Mouse (Mus musculus): ENCODE data around the gene Auts2. TPM values are rescaled to one million over a fixed set of nuclear protein-coding genes. Genes with fewer than 3 reads are reported as not detected.

Auts2 gene
- total RNA-seq, 1 experiment from 2014 or later, result 1.9 TPM

DNA sequence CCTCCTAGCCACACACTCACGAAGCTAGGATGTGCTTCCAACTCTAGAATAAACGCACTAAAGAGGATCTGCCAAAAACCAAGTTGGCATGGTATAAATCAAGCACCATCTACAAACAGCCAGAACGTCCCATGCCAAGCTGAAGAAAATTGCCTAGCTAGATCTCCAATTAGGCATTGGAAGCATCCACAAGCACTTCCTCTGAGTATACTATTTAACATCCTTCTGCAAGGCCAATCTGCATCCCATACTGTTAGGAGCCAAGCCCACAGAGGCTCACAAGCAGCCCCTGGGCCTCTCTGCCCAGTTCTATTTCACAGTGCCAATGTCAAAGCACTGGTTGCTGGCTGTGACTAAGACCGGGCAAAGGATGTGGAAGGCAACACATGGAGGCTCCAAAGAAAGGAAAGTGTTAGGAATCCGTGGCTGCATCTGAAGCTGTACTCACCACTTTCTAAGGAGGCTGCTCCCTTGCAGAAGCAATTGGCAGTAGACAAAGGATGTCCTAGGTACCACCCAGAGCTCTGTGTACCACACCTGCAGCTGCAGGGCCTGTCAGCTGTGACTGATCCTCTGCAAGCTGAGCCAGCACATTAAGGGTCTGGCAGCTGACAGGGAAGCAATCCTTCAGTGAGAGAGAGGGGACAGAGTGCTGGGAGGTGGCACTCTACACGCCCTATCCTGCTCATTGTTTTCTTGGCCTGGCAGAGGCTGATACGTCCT lies 407.0 kb downstream of the Auts2 start:
- no peak for ATAC-seq (replicated peaks in 1 of 2; ENCODE audit: insufficient read depth in 1 of 2, low FRiP score in 2 of 2, low TSS enrichment in 1 of 2, low read depth in 1 of 2, poor library complexity in 2 of 2, severe bottlenecking in 2 of 2)

DNA sequence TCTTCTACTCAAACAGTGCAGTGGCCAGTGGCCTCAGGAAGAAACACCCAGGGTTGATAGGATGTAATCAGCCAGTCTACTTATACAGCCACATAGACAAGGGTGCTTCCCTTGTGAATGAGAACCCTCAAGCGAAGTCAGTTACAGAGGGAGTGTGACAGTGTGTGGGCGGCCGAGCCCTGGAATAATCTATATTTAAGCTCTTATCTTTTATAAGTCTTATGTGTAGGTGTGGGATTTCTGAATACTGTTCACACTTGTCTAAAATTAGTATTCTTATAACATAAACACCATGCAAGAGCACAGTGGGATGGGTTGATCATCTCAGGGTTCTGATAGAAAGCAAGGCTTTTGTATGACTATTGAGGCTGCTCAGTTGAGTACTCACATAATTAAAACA lies 411.2 kb downstream of the Auts2 start:
- ATAC-seq (replicated peaks in 1 of 2; ENCODE audit: insufficient read depth in 1 of 2, low FRiP score in 2 of 2, low TSS enrichment in 1 of 2, low read depth in 1 of 2, poor library complexity in 2 of 2, severe bottlenecking in 2 of 2), result no peak

DNA sequence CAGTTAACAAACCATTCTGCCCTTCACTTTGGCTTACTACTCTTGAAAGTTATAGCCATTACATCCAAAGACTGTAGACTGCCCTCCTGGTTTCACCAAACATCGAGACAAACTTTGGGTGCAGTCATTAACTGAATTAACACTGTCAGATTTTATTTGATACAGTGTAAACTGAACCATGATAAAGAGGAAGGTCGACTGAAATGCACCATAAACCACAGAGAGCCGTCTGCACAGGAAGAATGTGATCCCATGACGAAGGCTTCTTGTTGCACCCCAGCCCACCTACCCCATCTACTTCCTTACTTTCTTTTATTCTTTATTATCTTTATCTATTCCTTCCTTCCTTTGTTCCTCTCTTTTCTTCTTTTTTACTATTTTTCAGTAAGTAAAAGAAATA lies 412.6 kb downstream of the Auts2 start:
- ATAC-seq (replicated peaks in 1 of 2; ENCODE audit: insufficient read depth in 1 of 2, low FRiP score in 2 of 2, low TSS enrichment in 1 of 2, low read depth in 1 of 2, poor library complexity in 2 of 2, severe bottlenecking in 2 of 2), result peak; percentile 74 to 78; a peak in 3 of 4 replicates

DNA sequence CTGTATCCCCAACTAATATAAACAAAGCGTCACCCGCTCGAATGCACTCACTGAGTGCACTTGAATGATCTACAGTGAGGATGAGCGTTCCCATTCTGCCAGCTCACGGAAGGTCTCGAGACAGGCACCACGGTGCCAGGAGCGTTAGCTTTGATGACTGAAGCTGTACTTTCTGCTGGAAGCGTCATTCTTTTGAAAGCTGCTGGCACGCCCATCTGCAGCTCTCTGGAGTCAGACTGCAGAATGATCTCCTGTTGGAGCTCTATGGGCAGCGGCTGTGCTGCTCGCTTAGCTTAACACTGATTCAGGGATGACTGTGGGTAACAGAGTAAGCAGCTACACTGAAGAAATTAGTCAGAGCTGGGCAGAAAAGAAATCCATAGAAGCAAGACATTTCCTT lies 416.5 kb downstream of the Auts2 start:
- ATAC-seq (replicated peaks in 1 of 2; ENCODE audit: insufficient read depth in 1 of 2, low FRiP score in 2 of 2, low TSS enrichment in 1 of 2, low read depth in 1 of 2, poor library complexity in 2 of 2, severe bottlenecking in 2 of 2), result no peak

- no peak for ATAC-seq (replicated peaks in 1 of 2; ENCODE audit: insufficient read depth in 1 of 2, low FRiP score in 2 of 2, low TSS enrichment in 1 of 2, low read depth in 1 of 2, poor library complexity in 2 of 2, severe bottlenecking in 2 of 2)
Observed at GRCm38 (mm10) chr5:132115631-132116030, 427.5 kb downstream of the Auts2 start.

GRCm38 (mm10) chr5:132114561-132115301 lies 428.4 kb downstream of the Auts2 start:
- ATAC-seq (replicated peaks in 1 of 2; ENCODE audit: insufficient read depth in 1 of 2, low FRiP score in 2 of 2, low TSS enrichment in 1 of 2, low read depth in 1 of 2, poor library complexity in 2 of 2, severe bottlenecking in 2 of 2), result no peak

DNA sequence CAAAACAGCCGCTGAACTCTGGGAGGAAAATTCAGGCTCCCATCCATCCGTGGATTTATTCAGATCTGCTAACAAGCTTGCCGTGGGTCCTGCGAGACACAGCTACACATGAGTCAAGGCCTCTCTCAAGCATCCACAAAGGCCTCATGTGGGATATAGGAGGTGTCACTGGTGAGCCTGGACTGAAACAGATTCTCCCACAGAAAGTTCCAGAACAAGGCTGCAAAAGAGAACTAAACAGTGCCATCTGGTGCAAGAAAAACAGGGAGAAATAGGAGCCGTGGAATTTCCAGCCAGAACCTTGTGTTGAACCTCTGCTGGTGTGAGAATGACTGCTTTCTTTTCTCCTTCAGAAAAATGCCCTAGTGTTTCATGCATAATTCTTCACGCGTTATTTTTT lies 429.7 kb downstream of the Auts2 start:
- ATAC-seq (replicated peaks in 1 of 2; ENCODE audit: insufficient read depth in 1 of 2, low FRiP score in 2 of 2, low TSS enrichment in 1 of 2, low read depth in 1 of 2, poor library complexity in 2 of 2, severe bottlenecking in 2 of 2), result no peak

DNA sequence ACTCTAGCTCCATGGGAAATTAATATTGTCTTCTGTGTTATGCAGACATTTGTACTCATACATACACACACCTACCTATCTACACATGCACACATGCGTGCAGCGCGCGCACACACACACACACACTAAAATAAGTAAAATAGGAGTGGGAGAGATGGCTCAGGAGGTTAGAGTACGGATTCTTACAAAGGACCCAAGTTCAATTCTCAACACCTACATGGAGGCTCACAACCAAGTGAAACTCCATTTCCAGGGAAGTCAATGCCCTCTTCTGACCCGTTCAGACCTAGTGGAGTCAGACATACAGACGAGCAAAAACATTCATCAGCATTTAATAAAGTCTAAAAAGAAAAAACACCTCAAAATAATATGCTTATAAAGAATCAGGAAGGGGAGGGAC lies 430.5 kb downstream of the Auts2 start:
- ATAC-seq (replicated peaks in 1 of 2; ENCODE audit: insufficient read depth in 1 of 2, low FRiP score in 2 of 2, low TSS enrichment in 1 of 2, low read depth in 1 of 2, poor library complexity in 2 of 2, severe bottlenecking in 2 of 2), result no peak

DNA sequence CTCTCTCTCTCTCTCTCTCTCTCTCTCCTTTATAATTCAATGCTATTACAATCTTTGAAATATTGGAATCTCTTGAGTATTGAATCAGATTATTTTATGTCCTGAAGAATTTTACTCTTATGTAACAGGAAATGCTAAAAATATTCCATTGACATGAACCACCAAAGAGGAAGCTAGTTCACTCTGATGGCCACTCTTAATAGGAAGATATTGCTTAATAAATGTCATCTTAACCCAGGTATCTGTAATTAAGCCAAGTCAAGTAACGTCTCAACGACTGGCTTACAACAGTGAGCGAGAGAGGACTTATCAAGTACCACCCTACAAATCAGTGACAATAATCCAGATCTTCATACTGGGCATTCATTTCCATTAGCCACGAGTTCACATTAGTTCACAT lies 440.7 kb downstream of the Auts2 start:
- ATAC-seq (replicated peaks in 1 of 2; ENCODE audit: insufficient read depth in 1 of 2, low FRiP score in 2 of 2, low TSS enrichment in 1 of 2, low read depth in 1 of 2, poor library complexity in 2 of 2, severe bottlenecking in 2 of 2), result no peak

- ATAC-seq (replicated peaks in 1 of 2; ENCODE audit: insufficient read depth in 1 of 2, low FRiP score in 2 of 2, low TSS enrichment in 1 of 2, low read depth in 1 of 2, poor library complexity in 2 of 2, severe bottlenecking in 2 of 2), result no peak
Observed at GRCm38 (mm10) chr5:132098461-132098860, 444.7 kb downstream of the Auts2 start.

DNA sequence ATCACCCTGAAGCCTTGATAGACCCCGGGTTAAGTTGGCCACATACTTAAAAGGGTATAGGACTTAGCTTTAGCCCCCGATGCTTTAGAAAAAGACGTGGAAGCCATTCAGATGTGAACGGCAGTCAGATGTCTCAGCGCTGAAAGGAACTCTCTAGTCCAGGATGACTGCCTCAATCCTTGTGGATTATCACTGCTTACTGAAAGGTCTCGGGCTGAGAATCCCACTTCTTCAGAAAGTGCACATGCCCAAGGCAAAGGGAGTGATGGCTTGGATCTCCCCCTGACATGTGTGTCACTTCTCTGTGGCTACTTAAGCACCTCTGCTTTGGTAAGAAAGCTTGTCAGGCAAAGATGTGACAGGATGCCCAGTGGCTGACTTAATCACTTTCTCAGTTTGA lies 450.4 kb downstream of the Auts2 start:
- no peak for ATAC-seq (replicated peaks in 1 of 2; ENCODE audit: insufficient read depth in 1 of 2, low FRiP score in 2 of 2, low TSS enrichment in 1 of 2, low read depth in 1 of 2, poor library complexity in 2 of 2, severe bottlenecking in 2 of 2)

- no peak for ATAC-seq (replicated peaks in 1 of 2; ENCODE audit: insufficient read depth in 1 of 2, low FRiP score in 2 of 2, low TSS enrichment in 1 of 2, low read depth in 1 of 2, poor library complexity in 2 of 2, severe bottlenecking in 2 of 2)
Observed at GRCm38 (mm10) chr5:132089496-132090250, 453.5 kb downstream of the Auts2 start.

GRCm38 (mm10) chr5:132088585-132088984 lies 454.6 kb downstream of the Auts2 start:
- no peak for ATAC-seq (replicated peaks in 1 of 2; ENCODE audit: insufficient read depth in 1 of 2, low FRiP score in 2 of 2, low TSS enrichment in 1 of 2, low read depth in 1 of 2, poor library complexity in 2 of 2, severe bottlenecking in 2 of 2)

DNA sequence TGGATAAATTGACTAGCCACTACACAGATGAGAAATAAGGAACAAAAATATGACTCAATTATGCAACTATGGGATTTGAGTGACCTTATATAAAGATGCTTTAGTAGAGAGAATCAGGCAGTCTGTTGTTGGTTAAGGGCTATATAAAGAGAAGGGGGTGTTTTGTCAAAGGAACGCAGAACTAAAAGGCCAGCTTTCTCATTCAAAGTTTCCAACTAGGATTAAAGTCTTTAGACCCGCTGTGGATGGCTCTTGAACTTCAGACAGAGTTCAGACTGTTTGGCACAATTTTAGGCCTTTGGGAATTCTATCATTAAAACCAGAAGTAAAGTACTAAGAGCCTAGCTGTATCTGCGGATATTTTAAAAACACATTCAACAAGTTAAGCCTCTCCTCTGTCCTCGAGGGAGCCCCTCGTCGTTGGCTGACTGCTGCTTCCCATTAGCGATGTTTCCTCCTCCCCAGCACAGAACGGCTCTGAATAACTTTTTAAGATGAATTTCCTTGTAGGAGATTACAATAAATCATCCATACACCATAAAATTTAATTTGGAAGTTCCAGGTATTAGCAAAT lies 459.3 kb downstream of the Auts2 start:
- ATAC-seq (replicated peaks in 1 of 2; ENCODE audit: insufficient read depth in 1 of 2, low FRiP score in 2 of 2, low TSS enrichment in 1 of 2, low read depth in 1 of 2, poor library complexity in 2 of 2, severe bottlenecking in 2 of 2), result no peak

DNA sequence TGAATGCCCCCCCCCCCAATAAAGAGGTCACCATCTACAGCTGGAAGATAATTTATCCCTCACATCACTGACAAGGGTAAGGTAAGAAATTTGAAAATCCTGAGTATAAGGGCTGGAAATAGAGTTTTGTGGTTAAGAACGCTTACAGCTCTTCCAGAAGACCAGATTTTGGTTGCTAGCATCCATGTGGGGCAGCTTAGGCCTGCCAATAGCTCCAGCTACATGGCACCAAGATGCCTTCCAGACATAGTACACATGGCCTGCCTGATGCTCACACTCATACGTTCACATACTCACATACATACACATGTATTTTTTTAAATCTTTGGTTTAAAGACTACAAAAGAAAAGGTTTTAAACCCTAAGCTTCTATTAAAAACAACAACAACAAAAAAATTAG lies 467.2 kb downstream of the Auts2 start:
- no peak for ATAC-seq (replicated peaks in 1 of 2; ENCODE audit: insufficient read depth in 1 of 2, low FRiP score in 2 of 2, low TSS enrichment in 1 of 2, low read depth in 1 of 2, poor library complexity in 2 of 2, severe bottlenecking in 2 of 2)

DNA sequence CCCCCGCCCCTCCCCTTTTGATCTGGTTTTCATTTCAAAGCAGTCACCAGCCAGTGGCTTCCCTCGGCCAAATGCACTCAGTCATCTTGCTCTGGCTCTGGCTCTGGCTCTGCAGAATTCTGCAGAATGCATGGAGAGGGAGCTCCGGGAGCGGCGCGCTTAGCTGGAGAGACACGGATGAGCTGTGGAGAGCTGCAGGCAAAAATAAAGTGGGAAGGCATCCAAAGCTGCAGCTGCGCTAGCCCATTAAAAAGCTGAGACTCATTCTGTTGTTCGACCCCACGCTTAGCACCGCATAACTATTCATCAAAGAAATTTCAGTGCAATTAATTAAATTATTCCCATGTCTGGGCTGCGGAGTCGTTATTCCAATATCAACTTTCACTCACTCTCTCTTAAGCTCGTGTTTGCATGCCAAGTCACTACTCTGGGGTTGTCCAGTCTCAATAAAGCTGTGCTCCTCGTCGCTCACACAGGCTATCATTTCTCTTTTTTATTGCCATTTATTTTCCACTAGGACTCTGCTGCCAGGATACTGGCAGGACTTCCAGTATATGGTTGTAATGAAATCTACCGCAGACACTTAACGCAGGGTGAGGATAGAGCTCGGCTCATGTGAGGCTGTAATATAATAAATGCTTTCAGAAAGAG lies 468.3 kb downstream of the Auts2 start:
- ATAC-seq (replicated peaks in 1 of 2; ENCODE audit: insufficient read depth in 1 of 2, low FRiP score in 2 of 2, low TSS enrichment in 1 of 2, low read depth in 1 of 2, poor library complexity in 2 of 2, severe bottlenecking in 2 of 2), result no peak

DNA sequence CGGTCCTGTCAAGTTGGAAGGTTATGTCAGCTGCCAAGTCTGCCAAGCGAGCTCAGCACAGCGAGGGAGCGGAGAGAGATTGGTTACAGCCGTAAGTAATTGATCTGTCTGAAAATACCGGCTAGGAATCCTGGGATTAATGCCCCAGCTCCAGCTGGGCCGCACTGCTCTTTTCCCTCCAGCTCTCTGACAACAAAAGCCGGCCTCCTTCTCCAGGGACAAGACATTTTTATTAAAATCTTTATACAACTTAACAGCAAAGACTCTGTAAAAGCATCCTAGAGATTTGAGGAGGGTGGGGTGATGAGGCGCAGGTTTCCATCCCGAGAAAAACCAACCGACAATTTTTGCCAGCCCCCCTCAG lies 468.8 kb downstream of the Auts2 start:
- ATAC-seq (replicated peaks in 1 of 2; ENCODE audit: insufficient read depth in 1 of 2, low FRiP score in 2 of 2, low TSS enrichment in 1 of 2, low read depth in 1 of 2, poor library complexity in 2 of 2, severe bottlenecking in 2 of 2), result no peak

All from hematopoietic stem cell, adult 5-6 weeks (primary cell).